Mouse (Mus musculus): ENCODE data around the gene Srebf1.
A peak's percentile ranks its signal among the peaks of the same experiment; 100 is the strongest.

Gene Srebf1

GRCm38 (mm10) chr11:60222469-60223236, at the start of gene Srebf1:
Srebf1 (minus strand) TSS chr11:60222581.
- DNase-seq (ENCODE audit: low read depth, low spot score): peak; percentile 67

DNA sequence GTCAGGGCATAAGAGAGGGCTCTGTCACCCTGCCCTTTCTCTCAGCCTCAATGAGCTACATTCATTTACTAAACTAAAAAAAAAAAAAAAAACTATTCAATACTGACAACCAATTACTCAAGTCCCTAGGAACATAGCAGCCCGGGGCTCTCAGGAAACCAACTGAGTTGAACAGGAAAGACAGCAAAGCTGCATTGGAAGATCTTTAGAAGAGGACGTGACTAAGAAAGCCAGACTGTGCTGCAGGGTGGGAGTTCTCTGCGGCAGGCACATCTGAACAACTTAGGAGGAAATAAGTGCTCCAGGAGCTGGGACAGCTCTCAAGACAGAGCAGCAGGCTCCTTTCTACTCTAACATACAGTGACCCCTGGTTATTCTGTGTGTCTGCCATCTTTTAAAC, 46.2 kb upstream of the Srebf1 start:
- DNase-seq (ENCODE audit: low read depth, low spot score): no peak

- DNase-seq (ENCODE audit: low read depth, low spot score): no peak
Observed at GRCm38 (mm10) chr11:60265271-60265985, 43.0 kb upstream of the Srebf1 start.

DNA sequence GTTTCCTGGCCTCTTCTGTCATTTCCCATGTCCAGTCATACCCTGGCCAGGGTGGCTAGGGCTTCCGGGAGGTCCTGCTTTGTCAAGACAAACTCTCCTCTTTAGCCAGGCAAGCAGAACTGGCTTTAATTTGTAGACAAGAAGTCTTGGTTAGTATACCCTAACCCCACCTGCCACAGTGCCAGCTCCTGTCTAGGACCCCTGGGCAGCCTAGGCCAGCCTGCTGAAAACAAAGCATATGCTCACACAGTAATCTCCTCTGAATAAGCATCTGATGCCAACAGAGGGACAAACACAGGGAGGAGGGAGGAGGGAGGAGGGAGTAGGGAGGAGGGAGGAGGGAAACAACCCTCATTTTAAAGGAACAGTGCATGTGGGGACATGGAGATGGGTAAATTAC, 42.3 kb upstream of the Srebf1 start:
- DNase-seq (ENCODE audit: low read depth, low spot score): no peak

DNA sequence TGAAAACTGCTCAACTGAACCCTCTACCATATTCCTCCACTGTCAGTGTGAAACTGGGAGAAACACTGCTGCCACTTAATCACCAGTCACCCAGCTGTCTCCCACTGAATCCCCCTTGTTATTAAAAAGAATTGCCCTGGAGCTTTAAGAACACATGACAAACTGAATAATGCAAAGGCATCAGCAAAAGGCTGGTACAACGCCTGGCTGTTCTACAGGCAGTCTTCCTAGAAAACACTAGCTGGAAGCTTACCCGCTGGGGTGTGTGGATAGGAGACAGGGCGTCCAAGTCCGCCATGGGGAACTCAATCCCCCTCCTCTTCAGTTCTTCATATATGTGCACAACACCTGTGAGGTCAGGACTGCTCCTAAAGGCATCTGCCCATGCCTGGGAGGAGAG, 40.0 kb upstream of the Srebf1 start:
- no peak for DNase-seq (ENCODE audit: low read depth, low spot score)

GRCm38 (mm10) chr11:60260743-60261142, 38.4 kb upstream of the Srebf1 start:
- no peak for DNase-seq (ENCODE audit: low read depth, low spot score)

DNA sequence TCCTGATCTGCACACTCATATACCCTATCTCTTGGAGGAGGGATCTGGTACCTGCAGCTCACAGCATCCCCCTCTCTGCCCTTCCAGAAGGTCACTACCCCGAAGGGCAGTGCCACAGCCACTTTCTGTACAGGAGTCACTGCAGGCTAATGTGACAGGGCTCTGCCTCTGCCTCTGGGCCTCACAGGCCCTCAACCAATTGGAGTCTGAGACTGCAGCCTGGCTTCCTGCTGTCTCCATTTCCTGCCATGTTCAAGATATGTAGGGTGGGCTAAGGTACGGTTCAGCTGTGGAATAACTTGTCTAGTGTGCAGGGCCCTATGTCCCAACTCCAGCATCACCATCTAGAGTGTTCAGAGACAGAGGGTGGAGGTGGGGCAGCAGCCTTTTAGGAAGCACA, 35.3 kb upstream of the Srebf1 start:
- DNase-seq (ENCODE audit: low read depth, low spot score): no peak

DNA sequence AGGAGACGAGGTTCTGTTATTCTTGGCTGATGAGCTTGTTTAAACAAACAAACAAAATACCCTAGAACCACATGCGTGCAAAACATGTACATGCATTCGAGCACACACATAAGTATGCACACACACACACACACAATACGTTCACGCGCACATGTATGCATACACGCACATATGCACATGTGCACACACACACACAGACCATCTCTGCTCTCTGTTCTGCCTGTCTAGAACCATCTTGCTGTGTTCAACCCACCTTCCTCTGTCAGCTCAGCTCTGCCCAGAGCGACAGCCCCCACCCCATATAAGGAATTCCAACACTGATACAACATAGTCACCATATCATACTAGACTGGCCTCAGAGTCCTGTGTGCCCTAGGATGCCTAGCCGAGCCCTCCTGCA, 34.3 kb upstream of the Srebf1 start:
- no peak for DNase-seq (ENCODE audit: low read depth, low spot score)

DNA sequence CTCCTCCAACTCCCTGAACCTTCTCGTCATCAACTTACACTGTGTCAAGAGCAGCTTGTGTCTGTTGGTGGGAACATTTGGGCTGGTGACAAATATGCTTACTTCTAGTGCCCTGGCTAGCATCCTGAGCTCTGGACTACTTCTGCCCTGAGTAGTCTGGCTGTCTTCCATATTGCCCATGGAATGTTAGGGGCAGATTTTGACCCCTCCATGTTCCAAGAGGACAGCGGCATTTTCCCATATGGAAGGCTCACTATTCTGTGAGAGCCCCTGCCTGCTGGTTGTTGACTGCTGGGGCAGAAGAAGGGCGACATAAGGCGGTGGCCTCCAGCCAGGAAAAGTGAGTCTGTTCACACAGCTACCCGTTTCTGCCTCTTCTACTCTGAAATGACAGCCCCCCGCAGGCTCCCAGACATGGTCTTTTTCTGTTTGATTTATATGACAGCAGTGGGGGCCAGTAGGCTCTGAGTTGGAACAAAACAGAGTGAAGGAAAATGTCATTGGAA, 33.8 kb upstream of the Srebf1 start:
- DNase-seq (ENCODE audit: low read depth, low spot score): no peak

- no peak for DNase-seq (ENCODE audit: low read depth, low spot score)
Observed at GRCm38 (mm10) chr11:60255639-60256038, 33.3 kb upstream of the Srebf1 start.

GRCm38 (mm10) chr11:60255181-60255580, 32.8 kb upstream of the Srebf1 start:
- DNase-seq (ENCODE audit: low read depth, low spot score): no peak

GRCm38 (mm10) chr11:60254308-60254707, 31.9 kb upstream of the Srebf1 start:
- DNase-seq (ENCODE audit: low read depth, low spot score): no peak

DNA sequence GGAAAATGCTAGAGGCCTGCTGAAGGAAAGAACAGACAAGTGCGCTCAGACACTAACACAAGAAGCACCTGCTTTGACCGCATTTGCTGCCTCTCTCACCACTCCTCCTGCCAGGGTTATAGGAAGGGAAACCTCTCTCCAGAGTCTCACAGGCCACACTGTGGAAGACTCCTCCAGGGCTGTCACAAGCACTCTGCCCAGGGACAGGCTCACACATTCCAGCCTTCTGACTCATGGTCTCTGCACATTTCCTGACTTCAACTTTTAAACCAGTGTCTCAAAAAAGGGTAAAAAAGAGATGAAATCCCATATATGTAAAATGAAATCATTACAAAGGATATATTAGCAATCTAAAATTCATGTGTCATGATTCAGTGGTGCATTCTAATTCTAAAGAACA, 31.2 kb upstream of the Srebf1 start:
- DNase-seq (ENCODE audit: low read depth, low spot score): no peak

DNA sequence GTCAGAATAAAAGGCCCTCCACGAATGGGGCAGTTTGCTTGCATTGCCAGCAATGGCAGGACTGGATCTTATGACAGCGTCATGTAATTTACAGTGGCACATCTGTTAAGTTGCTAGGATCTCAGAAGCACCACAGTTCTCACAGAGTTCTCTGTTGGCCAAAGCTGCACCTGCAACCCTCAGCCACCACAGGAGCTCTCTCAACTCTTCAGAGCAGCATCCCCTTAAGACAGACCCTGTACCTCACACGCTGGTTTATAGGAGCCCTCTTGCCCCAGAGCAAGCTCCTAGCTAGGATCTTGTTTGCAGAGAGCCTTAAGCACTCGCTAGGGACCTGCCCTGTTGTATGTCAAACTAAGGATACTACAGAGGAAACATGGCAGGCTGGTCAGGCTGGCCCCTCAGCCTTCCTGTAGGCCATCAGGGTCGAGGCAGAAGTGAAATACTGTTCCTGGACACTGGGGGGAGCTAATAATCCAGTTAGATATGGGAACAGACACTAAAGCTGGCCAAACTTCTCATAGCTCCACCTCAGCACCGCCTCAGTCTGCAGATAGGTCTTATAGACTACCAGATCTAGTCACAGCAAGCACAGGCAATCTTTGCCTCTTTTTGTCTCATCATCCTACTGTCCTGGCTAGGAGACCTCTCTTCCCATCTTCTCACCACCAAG, 28.7 kb upstream of the Srebf1 start:
- peak; percentile 29 for DNase-seq (ENCODE audit: low read depth, low spot score)

DNA sequence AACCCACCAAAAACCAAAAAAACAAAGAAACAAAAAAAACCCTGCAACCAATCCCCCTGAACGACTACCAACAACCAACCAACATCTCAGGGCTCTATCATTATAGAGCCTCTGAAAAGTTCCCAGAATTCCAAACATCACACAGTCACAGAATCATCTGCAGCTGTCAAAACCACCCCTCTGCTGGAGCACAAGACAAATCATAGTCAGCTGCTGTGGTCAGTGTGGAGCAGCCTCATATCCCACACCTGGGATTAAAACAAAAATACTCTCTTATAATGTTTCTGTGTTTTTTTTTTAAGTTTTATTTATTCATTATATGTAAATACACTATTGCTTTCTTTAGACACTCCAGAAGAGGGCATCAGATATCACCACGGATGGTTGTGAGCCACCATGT, 27.5 kb upstream of the Srebf1 start:
- no peak for DNase-seq (ENCODE audit: low read depth, low spot score)

- no peak for DNase-seq (ENCODE audit: low read depth, low spot score)
Observed at GRCm38 (mm10) chr11:60248596-60249404, 26.4 kb upstream of the Srebf1 start.

- no peak for DNase-seq (ENCODE audit: low read depth, low spot score)
Observed at GRCm38 (mm10) chr11:60247753-60248550, 25.6 kb upstream of the Srebf1 start.

- DNase-seq (ENCODE audit: low read depth, low spot score): no peak
Observed at GRCm38 (mm10) chr11:60246077-60246476, 23.7 kb upstream of the Srebf1 start.

DNA sequence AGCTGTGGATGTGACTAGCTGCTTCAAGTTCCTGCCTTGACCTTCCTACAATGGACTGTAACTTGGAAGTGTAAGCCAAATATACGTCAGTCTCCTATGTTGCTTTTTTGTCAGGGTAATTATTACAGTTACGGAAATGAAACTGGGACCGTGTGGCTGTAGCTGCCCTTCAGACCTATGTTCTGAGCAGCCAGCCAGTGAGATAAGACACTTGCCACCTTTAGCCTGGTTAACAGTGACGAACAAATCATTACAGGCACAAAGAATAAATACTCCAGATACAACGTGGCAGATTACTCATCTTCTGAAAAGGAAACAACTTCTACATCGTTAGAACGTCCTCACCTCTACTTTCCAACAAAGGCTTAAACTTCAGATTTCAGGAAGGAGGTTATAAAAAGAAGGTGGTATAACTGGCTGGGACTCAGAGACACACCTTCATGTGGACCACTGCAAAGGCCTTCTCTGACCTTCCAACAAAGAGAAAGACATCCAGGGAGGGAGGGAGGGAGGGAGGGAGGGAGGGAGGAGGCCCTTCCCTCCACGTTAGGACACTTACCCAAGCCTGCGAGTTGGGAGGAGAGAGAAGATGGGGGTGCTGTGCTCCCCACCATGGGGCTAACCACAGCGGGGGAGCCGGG, 22.2 kb upstream of the Srebf1 start:
- DNase-seq (ENCODE audit: low read depth, low spot score): no peak

DNA sequence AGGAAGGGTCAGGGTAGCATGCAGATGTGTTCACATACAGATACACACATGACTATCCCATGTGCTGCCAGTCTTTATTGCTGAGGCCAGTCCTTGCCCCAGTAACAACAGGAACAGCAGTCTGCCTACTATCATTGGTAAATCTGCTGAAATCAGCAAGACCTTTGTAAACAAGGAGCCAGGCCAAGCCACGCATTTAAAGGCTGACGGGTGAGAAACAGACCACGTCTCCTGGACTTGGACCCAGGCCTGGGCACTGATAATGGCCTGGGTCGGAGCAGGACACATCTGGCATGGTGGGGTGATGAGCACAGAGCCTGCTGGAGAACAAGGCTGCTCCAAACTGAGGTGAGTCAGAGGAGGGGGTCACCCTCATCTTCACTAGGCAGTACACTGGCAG, 18.1 kb upstream of the Srebf1 start:
- no peak for DNase-seq (ENCODE audit: low read depth, low spot score)

All from embryo, embryonic 11.5 days (tissue).